Mouse (Mus musculus) hindbrain, embryonic 14.5 days (tissue): Measurements from ENCODE around the gene 1110012L19Rik. TPM values are rescaled to one million over a fixed set of nuclear protein-coding genes. Genes with fewer than 3 reads are reported as not detected.
"Not testable (repeated sequence)": the region's sequence is repeated elsewhere in the genome, so short reads cannot be mapped to it uniquely, and the experiment has no call there.

Experiments
- ATAC-seq: fragments of 200-750 bp; cut with Nextera tagmentation; 2 replicates; pipeline ENCODE4 v1.8.0; 2017; ENCODE audit warnings: moderate number of reproducible peaks, mild to moderate bottlenecking, moderate TSS enrichment, moderate library complexity; ENCODE audit not compliant: low FRiP score
- DNase-seq: peaks from one replicate; pipeline ENCODE4 v3.0.0-alpha.2; 2015; ENCODE audit warnings: low spot score
- H3K27ac ChIP-seq: fragments of 300-500 bp; sonication (generic); 2 replicates; pipeline ENCODE4 v1.5.1; 2014; ENCODE audit warnings: mild to moderate bottlenecking, moderate library complexity
- H3K27me3 ChIP-seq: fragments of 300-500 bp; sonication (generic); 2 replicates; pipeline ENCODE4 v1.6.1; 2014; ENCODE audit warnings: mild to moderate bottlenecking, low read length, mixed read lengths; ENCODE audit not compliant: control insufficient read depth, insufficient read depth
- H3K36me3 ChIP-seq: fragments of 300-500 bp; sonication (generic); replicated peaks from 2 replicates; pipeline ENCODE4 v1.6.1; 2014; ENCODE audit not compliant: control insufficient read depth, insufficient read depth
- H3K4me1 ChIP-seq: fragments of 300-500 bp; sonication (generic); replicated peaks from 2 replicates; pipeline ENCODE4 v1.6.1; 2014; ENCODE audit warnings: antibody characterized with exemption, low read length, mixed read lengths; ENCODE audit not compliant: control insufficient read depth, insufficient read depth
- H3K4me2 ChIP-seq: fragments of 300-500 bp; sonication (generic); replicated peaks from 2 replicates; pipeline ENCODE4 v1.6.1; 2014; ENCODE audit warnings: mild to moderate bottlenecking, moderate library complexity
- H3K4me3 ChIP-seq: fragments of 300-500 bp; sonication (generic); replicated peaks from 2 replicates; pipeline ENCODE4 v1.5.1; 2014; ENCODE audit warnings: mild to moderate bottlenecking, low read length
- H3K9ac ChIP-seq: fragments of 300-500 bp; sonication (generic); 2 replicates; pipeline ENCODE4 v1.6.1; 2014
- H3K9me3 ChIP-seq: fragments of 300-500 bp; sonication (generic); 2 replicates; pipeline ENCODE4 v1.6.1; 2016; ENCODE audit warnings: low read length; ENCODE audit not compliant: control insufficient read depth
- WGBS: fragments of 180-500 bp; shearing (Covaris S2); extraction: QIAGEN DNeasy Blood & Tissue Kit; methylation state at CpG from one replicate; pipeline ENCODE4 v1.1.7; 2014; 5-methylcytosine and 5-hydroxymethylcytosine counted together
- polyA plus RNA-seq: library from polyadenylated mRNA; unstranded; fragments of >200 nt; fragmentation: Nextera tagmentation; extraction: Ambion mirVana; gene quantifications from 2 replicates; pipeline ENCODE4 v1.2.1, GENCODE M21; 2014

The 1110012L19Rik gene
- polyA plus RNA-seq, 1 experiment from 2014 or later = 40.9 TPM

- no peaks in the 10 kb centered on the region for H3K36me3 ChIP-seq
- H3K27ac ChIP-seq = peak overlapping the region; percentile 78
- peak; percentile 67 for ATAC-seq
- no peaks in the 10 kb centered on the region for H3K9me3 ChIP-seq
- H3K4me3 ChIP-seq = peak overlapping the region; percentile 44
- no peak for DNase-seq
- WGBS = 15% methylated on average over 11 of the region's 11 CpGs
- H3K27me3 ChIP-seq = no peaks in the 10 kb centered on the region
- H3K9ac ChIP-seq = peak overlapping the region; percentile 53
- H3K4me1 ChIP-seq = no peaks in the 10 kb centered on the region
- peak overlapping the region; percentile 49 for H3K4me2 ChIP-seq
These were observed 280 bp downstream of the 1110012L19Rik start for GRCm38 (mm10) chrX:70385962-70386351.

GRCm38 (mm10) chrX:70392636-70393035, 7.0 kb downstream of the 1110012L19Rik start:
- not testable (repeated sequence) for H3K27ac ChIP-seq, H3K36me3 ChIP-seq, DNase-seq, H3K27me3 ChIP-seq, H3K4me2 ChIP-seq, H3K9ac ChIP-seq, H3K9me3 ChIP-seq, H3K4me1 ChIP-seq, H3K4me3 ChIP-seq, ATAC-seq

GRCm38 (mm10) chrX:70425473-70425872, 39.8 kb downstream of the 1110012L19Rik start:
- 83% methylated on average over 3 of the region's 3 CpGs for WGBS
- not testable (repeated sequence) for H3K27ac ChIP-seq, H3K4me3 ChIP-seq, DNase-seq, H3K4me1 ChIP-seq, H3K36me3 ChIP-seq, H3K9me3 ChIP-seq, H3K27me3 ChIP-seq, ATAC-seq, H3K9ac ChIP-seq, H3K4me2 ChIP-seq

Other genes with a start within 250 kb of the 1110012L19Rik start
- gene Ids, start 20.8 kb upstream of the 1110012L19Rik start, polyA plus RNA-seq = 19.6 and 19.8 TPM in 2 replicates
- 48.1 and 54.4 TPM in 2 replicates for gene Tmem185a, start 91.3 kb downstream of the 1110012L19Rik start, polyA plus RNA-seq